Mouse (Mus musculus) c-Kit-positive CD71-positive TER-119-negative erythroid progenitor cells, embryonic 14.5 days (primary cell): Measurements from ENCODE around the gene Cyb5r3.

Experiments
- DNase-seq: peaks from one replicate; pipeline ENCODE4 v3.0.0-alpha.2; 2013; ENCODE audit warnings: low read depth

The Cyb5r3 gene

DNA sequence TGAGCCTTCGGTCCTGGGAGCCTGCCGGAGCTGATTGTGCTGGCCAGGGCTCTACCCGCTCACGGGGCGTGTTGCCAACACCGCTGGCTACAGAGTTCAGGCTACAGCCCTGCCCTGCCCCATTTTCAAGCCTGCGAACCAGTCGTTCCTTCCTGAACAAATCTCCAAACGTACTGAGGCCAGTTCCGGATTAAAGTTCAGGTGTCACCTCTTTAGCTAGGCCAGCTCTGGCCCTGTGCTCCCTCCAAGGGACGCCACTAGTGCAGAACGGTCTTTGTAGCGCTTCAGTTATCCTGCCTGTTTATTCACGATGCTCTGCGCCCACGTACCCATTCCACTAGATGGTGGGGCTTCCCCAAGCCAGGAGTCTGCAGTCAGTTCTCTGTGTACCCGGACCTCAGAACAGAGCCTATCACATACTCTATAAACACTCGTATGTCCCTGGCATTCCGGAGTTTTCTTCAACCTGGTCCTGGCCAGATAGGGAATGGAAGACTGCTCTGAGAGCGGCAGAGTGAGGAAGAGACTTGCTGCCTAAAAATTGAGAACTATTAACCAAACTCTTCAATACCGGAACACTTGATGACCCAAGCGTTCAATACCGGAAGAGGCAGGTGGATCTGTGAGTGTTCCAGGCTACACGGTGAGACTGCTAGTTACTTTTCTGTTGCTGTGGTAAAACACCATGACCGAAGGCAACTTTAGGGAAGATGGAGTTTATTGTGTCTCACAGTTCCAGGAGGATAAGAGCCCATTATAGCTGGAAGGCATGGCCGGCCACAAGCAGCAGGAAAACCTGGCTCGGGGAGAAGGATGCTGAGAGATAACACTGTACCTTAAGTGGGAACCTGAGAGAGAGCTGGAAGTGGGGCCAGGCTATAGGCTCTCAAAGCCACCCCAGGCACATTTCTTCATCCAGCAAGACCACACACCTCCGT is at the start of gene Cyb5r3:
Gene Cyb5r3 (minus strand): TSS at position 101 of the 938 bp plus-strand sequence.
- DNase-seq: no peak

DNA sequence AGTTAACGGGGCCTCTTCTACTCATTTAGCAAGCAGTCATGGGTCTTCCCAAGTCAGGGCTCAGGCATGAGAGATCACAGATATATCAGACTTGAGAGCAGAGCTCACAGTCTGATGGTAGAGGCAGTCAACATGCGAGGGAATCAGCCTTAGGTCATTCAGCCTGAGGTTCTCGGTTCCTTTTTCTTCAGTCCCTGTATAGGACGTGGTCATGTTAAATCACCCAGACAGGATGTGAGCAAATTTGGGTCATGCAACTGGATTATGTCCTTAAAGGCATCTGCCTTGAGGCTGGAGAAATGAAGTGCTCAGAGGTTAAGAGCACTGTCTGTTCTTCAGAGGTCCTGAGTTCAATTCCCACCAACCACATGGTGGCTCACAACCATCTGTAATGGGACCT is 49.3 kb upstream of the Cyb5r3 start:
- DNase-seq: no peak

DNA sequence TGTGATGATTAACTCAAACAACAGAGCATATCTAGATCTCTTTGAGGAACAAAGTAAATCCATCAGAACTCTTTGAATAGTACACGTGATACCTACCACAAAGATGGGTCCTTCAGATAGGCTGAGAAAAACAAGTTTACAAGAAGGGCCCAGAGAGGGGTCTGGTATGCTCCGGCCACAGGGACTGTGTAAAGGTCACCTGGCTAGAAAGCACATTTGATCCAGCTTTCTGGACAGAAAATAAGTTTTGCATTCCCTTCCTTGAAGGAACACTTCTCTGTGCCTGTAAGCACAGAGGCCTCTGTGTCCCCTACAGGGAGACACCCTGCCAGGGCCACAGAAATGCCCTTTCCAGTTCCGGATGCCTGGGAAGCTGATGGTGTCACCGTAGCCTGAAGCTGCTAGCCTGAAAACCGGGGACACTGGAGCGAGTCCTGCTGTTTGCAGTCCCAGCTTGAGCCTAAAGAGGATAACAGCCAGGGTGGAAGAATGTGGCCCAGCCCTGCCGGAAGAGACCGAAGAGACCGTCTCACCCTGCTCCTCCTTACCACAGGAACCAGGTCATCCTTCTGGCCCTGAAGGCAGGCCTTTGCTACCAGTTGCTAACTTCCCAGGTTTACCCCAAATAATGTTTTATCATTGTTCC is 48.1 kb upstream of the Cyb5r3 start:
- no peak for DNase-seq

DNA sequence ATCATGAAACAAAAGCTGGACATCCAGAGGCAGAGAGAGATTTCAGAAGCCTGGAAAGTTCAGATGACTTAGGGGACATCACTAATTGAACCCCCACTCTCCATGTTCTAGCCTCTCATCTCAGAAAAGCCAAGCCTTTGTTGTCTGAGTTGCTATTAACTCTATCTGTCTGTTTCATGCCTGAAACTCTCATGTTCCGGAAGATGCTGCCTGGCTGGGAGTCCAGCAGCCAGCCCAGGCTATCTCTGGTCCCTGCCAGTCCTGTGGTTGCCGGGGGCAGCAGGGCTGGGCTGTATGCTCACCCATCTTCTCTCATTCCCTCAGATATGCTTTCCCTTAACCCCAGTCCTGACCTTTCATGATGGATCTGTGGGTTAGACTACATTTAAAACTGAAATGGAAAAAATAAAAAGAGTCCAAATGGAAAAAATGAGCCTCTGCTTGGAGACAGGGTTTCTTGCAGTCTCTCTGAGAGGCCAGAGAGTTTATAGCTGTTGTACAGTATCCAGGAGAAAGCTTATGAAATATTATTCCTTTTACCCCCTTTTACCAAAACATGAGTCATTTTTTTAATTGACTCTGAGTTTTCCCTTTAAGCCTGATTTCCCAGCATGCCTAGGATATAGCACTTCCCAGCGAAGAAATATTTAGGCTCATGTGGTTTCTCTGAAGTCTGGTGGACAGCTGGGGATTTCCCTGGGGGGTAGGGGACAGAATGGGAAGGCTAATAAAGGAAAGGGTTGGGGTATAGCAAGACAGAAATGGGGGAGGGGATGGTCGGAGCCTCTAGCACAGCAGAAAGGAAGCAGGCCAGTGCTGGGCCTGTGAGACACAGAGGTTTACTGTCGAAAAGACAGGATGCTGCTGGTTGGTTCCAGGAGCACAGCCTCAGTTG is 43.2 kb upstream of the Cyb5r3 start:
- no peak for DNase-seq

DNA sequence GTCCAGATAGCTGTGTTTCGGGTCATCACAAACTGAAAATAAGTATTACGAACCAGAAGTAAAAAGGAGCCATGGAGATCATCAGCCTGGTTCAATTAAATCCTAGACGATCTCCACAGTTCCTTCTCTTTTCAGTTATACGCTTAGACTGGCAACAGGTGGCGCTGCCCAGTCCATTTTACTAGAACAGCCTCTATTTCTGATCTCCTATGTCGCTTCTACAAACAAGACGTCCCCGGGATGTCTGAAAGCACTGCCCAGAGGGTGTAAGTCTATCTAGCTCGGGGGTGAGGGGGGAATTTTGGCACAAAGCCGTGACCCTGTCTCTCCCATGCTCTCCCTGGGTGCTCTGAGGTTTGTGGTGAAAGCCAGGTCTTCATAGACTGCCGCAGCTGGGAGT is 37.8 kb upstream of the Cyb5r3 start:
- peak; percentile 28 for DNase-seq

DNA sequence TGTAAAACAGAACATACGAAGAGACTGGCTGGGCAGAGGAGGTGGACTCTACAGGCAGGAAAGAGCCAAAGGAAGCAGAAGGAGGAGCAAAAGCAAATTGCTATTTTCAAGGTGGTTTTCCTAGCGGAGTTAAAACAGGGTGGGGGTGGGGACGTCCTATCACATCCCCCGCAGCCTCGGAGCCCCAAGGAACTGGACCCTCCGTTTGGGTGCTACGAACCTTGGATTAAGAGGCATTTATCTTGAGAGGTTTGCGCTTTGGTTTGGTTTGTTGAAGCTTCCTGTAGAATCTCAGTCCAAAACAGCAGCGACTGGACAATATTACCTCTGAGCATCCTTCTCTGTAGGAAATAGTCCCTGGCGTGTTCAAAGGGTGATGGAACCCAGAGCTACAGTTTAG is 37.3 kb upstream of the Cyb5r3 start:
- DNase-seq: no peak

DNA sequence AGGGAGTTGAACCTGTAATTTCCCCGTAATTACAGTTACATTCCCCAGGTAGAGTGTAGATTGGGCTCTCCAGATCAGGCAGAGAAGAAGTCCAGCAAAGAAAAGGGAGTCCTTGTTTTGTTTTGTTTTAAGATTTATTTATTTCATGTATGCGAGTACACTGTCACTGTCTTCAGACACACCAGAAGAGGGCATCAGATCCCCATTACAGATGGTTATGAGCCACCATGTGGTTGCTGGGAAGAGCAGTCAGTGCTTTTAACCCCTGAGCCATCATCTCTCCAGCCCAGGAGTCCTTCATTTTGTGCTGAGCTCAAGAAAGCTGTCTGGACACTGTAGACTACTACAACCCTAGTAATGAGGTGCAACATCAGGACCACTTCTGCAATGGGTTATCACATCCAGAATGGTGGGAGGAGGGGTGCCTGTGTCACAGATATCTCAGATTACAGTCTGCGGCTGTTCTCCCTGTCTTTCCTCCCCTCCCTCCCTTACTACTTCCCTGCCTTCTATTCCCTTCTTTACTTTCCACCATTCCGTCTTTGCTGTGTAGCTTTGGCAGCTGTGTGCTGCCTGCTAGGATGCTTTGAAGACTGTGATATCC is 36.8 kb upstream of the Cyb5r3 start:
- no peak for DNase-seq

DNA sequence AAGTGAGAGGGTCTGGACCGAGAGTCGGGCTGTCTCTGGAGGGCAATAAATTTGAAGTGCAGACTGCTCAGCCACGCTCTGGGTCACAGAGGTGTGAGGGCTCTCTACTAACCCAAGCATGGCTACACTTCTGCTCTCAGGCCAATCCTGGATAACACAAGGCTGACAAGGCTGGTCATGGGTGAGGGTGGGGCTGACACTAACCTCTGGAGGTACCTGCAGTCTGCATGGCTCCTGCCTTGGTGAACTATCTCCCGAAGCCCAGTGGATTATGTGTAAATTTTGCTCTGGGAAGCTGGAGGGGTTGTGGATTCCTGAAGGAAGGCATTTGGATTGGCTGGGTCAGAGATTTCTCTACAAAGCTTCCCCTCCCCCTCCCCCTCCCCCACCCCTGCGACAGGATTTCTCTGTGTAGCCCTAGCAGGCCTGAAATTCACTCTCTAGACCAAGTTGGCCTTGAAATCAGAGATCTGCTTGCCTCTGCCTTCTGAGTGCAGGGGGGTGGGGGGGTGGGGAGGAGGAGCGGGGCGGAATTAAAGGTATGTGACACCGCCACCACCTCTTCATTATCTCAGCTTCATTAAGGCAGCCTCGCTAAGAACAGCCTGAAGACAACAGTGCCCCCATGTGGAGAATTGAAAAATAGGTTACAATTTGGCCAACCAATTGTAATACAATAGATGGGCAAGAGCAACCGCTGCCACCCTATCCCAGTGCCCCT is 32.5 kb upstream of the Cyb5r3 start:
- DNase-seq: peak; percentile 69

DNA sequence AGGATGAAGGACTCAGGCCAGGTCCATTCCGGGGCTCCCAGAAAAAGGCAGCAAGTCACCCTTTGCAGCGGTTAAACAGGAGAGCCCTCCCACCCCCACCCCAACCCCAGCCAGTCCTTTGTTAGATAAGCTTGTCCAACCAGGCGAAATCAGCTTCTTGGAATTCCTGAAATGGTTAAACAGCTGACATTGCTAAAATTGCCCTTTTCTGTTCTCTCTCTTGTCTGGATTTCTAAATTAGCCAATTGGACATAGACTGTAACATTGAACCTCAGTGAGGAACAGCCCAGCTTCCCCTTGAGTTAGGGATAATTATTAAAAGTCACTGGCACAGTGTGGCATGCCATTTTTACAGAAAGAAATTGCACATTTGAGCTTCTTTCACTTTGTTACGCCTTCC is 30.0 kb upstream of the Cyb5r3 start:
- no peak for DNase-seq

DNA sequence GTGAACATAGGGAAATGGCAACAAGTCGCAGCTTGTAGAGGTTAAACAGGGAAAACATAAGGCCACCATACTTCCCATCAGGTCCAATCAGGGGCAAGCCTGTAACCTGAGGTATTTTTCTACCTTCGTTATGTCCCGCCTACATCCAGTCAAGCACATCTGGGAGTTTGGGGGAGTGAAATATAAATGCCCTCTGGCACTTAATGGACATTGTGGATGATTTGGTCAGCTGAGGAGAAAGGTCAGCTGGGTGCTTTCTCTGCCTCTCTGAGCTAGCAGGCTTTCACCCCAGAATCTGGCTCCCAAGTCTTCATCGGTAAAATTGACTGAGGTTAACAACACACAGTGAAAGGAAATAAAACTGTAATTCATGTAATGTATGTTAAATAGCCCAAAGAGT is 21.0 kb upstream of the Cyb5r3 start:
- no peak for DNase-seq

DNA sequence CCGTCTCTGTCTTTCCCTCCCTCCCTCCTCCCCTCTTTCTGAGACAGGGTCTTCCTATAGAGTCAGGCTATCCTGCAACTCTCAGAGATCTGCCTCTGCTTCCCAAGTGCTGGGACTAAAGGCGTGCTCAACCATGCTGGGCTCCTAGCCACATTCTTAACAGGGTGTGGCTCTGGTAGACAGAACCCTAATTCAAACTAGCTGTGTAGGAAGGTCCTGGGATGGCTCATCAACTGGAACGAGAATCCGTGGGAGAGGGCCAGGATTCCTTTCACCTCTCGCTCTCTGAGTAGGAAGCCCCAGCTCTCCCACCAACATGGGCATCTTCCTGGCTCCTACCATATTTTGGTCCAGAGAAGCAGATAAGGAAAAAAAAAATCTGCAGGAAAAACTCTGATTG is 10.0 kb upstream of the Cyb5r3 start:
- DNase-seq: no peak

DNA sequence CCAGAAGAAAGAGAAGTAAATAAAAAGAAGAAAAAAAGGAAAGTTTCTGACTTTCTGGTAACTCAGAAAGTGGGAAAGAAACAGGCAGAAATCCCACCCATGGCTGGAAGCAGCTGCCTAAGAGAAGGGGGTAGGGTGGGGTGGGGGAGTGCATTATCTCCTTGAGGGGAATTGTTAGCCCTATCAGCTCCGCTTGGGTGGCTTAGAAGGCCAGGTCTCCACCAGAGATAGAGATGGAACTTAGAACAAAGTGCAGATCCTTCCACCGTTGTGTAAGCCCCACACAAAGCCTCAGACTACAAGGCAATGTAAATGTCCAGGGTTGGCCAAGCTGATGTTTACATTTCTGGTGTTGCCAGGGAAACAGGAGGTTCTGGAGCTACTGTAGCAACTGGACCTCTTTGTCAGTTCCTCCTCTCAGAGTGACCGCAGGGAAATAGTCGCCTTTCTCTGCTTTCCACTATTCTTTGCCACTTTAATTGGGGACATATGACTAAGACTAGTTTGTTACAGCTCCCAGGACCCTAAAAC is 9.5 kb upstream of the Cyb5r3 start:
- no peak for DNase-seq

DNA sequence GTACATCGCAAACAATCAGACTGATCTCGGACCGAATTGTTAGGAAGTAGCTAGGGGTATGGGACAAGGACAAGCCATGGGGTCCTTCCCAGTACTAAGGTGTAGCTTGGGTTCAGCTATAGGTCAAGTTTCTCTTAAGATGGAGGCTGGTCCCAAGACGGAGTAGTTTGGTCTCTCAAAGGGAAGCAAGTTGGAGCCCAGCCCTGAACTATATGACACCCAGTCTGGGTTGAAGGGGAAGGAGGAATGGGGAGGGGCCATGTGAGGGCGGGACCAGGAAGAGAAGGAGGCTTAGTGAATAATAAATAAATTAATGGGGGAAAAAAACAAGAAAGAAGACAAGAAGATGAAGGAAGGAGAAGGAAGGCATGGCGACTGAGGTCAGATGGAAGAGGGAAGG is 7.6 kb upstream of the Cyb5r3 start:
- no peak for DNase-seq

DNA sequence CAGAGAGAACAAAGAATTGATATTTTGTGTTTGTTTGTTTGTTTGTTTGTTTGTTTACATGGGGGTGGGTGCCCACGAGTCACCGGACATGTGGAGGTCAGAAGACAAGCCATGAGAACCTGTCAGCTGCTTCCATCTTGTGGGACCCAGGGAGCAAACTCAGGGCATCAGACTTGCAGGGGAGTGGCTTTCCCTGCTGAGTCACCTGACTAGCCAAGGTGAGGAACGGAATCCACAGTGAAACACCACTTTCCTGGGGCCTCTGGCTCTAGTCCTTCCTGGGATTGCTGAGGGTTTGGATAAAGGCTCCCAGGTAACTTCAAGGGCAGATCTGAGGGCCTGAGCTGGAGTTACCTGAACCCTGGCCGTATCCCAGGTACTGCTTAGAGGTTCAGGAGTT is 4.3 kb upstream of the Cyb5r3 start:
- DNase-seq: no peak

DNA sequence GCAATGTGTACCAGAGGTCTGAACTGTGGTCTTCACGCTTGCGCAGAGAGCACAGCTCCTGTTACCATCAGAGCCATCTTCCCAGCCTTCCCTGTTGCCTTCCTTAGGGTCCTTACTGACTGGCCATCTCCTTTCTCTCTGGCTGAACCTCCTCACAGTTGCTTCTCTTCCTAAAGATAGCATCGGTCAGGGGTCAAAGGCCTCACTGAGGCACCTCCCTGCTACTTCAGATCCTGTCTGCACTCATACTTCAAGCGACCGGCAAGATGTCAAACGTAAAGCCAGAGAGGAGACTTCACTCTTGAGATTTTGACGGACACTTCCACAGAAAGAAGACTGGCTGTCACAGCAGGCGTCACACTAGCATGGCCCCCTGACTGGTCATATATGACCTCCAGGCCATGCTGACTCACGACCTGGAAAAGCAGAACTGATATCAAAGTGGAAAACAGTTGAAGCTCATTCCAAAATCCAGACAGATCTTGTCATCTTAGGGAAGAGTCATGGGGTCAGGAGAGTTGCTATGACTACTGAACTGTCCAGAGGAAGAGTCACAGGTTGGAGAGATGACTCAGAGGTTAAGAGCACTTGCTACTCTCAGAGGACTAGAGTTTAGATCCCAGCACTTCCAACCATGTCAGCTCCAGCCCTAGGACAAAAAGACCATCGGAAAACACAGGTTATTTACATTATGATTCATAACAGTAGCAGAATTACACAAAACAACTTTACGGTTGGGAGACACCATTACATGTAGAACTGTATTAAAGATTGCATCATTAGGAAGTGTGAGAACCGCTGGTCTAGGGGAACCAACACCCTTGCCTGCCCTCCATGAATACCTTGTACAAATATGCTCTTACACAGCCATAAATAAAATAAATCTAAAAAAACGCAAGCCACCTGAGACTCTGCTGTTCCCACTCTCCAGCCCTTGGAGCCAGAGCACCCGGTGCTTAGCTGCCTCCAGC is 1.8 kb upstream of the Cyb5r3 start:
- no peak for DNase-seq

DNA sequence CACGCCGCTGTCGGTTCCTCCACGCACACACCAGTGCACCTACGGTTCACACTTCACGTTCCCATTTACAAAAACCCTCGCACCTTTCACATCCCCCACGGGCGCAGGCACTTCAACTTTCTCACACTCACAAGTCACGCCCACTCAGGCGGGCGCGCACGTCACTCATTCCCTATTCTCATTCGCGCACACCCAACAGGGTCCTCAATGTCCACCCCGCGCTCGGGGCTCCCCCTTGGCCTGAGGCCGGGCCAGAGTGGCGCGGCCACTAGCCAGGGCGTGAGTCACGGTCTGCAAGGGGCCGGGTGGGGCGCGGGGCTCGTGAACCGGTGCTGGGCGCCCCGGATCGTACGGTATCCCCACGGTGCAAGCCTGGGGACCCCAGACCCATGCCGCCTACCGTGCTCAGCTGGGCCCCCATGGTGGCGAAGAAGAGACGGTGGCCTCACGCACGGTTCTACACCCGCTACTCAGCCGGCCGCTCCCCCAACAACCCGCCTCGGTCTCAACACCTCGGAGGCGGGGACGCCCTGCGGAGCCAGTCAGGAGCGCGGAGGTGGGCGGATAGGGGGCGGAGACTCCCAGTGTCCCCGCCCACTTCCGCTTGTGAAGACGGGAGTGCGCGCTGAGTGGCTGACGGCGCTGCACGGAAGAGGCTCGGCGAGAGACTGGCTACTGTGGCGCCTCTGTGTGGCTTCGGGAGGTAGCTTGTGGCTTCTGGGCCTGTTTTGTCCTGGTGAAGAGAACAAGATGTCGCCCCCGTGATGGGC is 495 bp downstream of the Cyb5r3 start:
- DNase-seq: peak; percentile 97

DNA sequence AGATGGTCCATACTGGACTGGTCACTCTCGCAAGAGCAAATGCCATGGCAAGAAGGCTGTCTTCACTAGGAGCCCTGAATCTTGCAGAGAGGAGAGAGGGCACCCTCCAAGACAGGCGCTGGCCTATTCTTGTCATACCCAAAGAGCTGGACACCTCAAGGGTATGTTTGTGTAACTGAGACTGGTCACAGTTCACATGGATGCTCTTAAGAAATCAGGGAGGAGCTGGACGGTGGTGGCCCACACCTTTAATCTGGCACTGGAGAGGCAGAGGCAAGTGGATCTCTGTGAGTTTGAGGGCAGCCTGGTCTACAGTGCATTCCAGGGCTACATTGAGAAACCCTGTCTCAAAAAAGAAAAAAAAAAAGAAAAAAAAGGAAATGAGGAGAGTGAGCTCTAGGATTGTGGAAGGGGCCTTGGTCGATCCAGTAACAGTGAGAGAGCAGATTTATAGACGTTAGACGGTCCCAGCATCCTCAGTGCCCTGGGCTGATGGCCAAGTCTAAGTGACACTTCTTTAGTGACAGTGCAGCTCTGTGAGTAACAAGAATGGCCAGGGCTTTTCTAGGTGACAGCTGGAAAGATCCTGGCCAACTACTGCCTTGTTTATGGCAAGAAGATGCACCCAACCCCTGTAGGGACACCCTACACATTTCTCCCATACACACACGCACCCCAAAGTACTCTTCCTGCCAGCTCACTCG is 1.3 kb downstream of the Cyb5r3 start:
- DNase-seq: no peak
